Mouse (Mus musculus): ENCODE measurements around the gene Phyhipl.

Phyhipl gene

DNA sequence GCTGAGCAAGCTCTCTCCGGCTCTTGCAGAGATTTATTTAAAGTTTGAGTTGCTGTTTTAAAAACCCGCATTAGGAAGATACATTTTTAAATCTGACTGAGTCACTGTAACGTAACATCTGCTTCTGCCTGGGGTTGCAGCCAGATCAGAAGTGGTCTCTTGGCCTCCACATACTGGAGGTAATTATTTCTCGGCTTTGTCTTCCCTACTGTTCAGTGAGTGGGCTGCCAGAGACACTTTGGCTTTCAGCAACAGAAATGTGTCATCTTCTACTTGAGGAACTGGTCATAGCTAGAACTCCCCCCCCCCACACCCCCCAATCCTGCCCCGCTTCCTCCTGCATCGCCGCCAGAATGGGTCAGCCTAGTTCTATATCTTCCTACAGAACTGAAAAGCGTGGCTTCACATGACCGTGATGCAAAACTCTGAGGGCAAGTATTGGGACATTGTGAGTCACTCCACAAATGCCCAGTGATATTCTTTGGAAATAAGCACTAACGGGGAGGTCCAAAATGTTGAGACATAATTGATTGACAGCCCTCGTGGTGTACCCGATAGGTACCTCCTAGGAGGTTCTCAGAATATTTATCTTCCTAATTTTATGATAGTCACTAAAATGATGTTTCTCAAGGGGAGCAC lies 125.5 kb downstream of the Phyhipl start:
- peak; percentile 28 for DNase-seq

DNA sequence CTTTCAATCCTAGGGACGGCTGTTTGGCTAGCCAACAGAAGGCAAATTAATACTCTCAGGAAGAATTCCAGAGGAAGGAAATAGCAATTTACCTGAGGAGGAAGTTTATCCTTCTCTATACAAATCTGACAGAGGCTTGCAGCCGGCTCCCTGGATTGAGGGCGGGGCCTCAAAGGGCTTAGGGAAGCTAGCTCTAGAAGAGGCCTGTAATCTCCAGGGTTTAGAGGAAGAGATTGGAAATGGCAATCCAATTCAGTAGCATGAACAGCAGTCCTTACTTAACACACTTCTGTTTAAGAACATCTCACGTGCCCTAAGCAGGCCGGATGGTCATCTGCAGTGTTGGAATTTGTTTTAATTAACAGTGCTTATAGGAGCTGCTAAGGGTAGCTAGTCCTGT lies 134.4 kb downstream of the Phyhipl start:
- no peak for DNase-seq

DNA sequence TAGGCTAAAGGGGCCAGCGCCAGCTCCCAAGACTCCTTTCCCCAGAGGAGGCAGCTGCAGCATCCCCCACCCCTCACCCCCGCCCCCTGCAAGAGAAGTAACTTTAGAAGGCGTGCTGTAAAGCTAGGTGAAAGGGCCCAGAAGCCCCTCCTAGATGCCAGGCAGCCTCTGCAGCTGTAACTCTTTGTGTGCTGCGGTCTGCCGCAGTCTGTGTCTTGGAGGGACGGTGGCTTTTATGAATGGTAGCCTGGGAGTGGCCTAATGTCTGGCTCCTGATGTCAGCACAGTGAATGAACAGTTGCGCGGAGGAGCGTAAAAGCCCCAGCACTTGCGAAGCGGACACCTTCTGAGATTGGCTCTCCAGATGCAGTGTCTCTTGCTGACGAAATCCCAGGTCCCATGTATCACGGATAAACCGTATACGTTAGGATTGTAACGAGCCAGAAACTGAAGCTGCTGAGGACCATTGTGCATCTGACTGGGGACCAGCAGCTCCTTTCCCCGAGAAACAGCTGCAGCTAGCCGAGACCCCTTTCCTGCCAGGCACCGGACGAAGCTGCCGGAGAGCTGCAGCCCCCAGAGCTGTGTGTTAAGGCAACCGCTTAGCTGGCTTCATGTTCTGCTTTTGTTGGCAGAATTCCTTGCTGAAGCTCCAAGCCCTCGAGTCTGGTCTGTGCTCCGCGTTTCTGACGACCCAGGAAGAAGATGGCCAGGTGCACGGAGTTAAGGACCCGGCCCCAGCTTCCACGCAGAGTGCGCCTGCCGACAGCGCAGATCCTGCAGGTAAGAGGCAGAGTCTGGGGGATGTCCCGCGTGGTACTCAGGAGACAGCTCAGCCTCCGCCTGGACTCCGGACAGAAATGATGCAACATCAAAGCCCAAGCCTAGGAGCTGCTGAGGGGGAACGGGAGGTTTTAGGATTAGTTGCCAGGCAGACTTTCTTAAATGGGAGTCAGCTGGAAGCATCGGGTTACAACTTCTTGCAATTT lies 135.3 kb downstream of the Phyhipl start:
- no peak for DNase-seq

DNA sequence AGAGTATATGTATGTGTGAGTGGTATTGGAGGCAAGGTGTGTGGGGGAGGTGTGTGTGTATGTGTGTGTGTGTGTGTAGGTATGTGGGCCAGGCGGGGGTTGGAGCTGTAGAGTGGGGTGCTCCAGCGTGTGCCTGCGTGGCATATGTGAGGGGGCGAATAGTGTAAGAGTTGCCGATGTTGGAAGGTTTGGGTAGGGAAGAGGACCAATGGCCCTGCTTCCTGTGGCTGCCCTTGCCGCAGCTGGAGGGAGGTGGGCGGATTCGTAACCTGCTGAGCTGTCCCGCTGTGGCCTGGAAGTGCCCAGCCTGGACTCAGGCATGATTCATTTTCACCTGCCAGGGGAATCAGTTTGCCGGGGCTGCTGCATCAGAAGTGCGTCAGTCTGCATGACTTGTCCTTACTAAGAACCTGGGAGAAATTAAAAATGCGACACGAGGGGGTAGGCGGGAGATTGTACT lies 136.1 kb downstream of the Phyhipl start:
- DNase-seq = no peak

DNA sequence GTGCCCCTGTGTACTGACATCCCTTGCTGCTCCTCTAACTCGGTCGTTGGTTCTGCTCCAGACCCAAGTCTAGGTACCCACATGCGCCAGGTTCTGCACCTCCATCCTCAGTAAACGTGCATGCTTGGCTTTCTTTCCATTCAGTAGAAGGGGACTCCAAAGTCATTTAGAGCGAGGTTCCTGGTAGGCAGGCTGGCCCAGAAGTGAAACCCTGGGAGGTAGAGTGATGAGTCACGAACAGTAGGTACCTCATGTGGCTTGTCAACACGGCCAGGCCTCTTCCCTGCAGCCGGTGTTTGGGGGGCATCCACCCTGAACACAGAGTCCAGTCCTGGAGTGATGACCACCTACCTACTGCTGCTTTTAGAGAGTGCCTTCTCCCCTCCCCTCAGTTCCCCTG lies 139.1 kb downstream of the Phyhipl start:
- DNase-seq = no peak

DNA sequence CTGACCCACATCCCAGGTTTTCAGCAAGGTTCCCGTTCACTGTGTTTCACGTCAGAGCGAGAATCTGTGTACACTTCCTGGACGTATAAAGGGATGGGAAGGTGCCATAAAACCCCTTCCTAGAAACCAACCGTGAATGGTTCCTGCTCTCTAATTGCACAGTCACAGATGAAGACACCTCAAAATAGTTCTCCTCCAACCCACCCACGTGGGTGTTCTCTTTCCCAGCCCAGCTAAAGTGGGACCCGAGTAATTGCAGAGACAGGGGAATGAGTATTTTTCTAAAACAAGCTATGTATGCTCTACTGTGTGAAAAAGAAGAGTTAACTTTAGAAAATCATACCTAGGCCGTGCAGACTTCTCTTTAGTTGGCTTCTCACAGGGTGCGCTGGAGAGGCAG lies 140.9 kb downstream of the Phyhipl start:
- DNase-seq = no peak

DNA sequence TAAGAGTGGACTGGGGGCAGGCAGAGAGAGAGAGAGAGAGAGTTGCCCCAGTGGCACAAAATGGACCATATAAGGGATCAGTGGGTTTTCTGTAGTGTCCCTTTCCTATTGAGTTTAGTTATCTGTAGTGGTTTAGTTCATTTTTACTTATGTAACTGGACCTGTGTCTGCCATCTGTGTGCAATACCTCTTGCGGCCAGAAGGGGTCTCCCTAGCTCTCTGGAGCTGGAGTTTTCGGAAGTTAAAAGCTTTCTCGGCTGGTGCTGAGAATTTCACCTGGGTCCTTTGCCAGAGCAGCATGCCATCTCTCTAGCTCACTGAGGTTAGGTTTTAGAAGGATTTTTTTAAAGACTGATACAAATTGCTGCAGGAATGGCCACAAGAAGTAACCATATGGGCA lies 147.9 kb downstream of the Phyhipl start:
- DNase-seq = no peak
